Mouse (Mus musculus): ENCODE data around the gene Srf. TPM values are rescaled to one million over a fixed set of nuclear protein-coding genes. Genes with fewer than 3 reads are reported as not detected.
"Not testable (repeated sequence)": the region's sequence is repeated elsewhere in the genome, so short reads cannot be mapped to it uniquely, and the experiment has no call there.

The Srf gene
- total RNA-seq, 1 experiment from 2014 or later, result 30.5 TPM

DNA sequence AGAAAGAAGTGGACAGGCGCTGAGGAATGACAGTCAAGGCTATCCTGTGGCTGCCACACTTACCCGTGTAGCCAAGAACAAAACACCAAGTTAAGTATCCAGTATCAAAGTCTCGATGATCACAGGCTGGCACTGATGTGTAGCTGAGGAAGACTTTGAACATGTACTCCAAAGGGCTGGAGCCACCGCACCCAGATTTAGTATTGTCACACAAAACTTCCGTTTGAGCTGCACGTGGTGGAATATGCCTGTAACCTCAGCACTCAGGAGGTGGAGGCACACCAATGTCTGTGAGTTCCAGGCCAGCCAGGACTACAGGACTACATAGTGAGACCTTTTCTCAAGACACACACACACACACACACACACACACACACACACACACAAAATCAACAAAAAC is 3.2 kb upstream of the Srf start:
- ATAC-seq (ENCODE audit: extremely low read depth, insufficient number of reproducible peaks, low FRiP score, poor library complexity, severe bottlenecking), result no peak

DNA sequence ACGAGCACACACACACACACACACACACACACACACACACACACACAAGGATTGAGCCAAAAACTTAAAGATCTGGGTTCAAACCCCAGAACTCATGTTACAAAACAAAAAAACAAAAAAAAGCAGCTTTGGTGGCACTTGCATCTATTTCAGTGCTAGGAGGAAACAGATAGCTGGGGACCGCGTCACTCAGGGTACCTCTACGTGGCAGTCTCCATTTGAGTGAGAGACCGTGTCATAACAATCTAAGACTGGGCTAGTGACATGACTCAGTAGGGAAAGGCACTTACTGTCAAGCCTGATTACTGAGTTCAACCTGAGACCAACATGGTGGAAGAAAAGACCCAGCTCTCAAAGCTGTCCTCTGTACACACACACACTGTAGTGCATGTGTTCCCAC is 2.2 kb upstream of the Srf start:
- ATAC-seq (ENCODE audit: extremely low read depth, insufficient number of reproducible peaks, low FRiP score, poor library complexity, severe bottlenecking), result no peak

DNA sequence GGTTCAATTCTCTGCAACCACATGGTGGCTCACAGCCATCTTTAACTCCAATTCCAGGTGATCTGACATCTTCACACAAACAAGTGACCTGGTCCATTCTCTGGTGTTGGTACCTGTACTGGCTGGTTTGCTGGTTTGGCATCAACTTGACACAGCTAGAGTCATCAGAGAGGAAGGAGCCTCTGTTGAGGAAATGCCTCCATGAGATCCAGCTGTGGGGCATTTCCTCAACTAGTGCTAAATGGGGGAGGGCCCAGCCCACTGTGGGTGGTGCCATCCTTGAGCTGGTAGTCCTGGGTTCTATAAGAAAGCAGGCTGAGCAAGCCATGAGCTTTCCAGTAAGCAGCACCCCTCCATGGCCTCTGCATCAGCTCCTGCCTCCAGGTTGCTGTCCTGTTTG is 1.3 kb upstream of the Srf start:
- ATAC-seq (ENCODE audit: extremely low read depth, insufficient number of reproducible peaks, low FRiP score, poor library complexity, severe bottlenecking), result not testable (repeated sequence)

DNA sequence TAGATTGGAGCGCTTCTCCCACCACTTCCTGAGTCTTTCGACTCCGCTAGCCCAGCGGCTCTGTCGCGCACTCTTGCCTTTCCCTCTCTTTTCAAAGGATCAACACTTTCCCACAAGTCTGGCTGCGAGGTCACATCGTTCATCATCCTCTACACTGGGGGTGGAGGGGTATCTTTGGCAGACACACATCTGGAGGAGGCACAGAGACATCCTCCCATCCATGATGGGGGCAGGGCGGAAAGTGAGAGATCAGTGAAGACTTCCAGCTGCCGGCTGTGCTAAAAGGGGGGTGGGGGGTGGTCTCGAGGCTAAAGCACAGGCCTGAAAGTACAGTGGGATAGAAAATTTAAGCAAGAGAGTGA is 590 bp upstream of the Srf start:
- no peak for ATAC-seq (ENCODE audit: extremely low read depth, insufficient number of reproducible peaks, low FRiP score, poor library complexity, severe bottlenecking)

DNA sequence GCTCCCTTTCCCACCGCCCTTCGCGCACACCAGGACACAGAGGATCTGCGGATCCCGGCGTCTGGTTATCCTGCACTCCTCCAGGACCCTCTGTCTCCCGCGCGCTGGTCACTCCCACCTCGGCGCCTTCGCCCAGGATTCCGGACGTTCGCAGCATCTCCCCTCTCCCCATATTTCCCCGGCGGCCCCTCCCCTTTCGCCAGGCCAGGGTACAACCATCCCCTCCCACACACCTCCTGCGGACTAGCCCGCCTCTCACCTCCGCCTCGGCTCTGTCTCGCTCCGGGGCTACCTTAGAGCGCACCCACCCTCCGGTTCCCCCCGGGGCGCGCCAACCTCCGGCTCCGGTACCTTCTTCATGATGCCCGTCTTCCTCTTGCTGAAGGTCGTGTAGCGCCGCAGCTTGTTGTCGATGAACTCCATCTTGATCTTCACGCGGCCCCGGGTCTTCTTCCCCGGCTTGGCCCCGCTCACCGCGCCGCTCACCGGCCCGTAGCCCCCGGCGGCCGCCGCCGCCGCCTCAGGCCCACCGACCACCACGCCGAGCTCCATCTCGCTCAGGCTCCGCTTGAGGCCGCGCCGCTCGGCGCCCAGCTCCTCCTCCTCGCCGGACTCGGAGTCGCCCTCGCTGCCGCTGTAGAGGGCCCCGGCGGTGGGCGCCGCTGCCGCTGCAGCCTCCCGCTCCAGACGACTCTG is 850 bp downstream of the Srf start:
- no peak for ATAC-seq (ENCODE audit: extremely low read depth, insufficient number of reproducible peaks, low FRiP score, poor library complexity, severe bottlenecking)

DNA sequence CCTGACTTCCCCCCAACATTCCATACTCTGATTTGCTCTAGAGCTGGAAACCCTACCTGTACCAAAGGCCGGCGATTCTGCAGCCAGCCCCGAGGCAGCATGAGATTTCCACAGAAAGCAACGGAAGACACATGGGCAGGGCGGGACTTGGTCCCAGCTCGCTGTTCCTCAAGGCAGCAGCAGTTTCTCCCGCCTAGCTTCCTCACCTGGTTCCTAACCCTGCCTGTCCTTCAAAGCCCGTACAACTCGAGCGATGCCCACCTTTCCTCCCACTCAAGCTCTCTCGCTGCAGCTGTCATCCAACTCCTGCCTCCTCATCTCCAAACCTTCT is 1.4 kb downstream of the Srf start:
- ATAC-seq (ENCODE audit: extremely low read depth, insufficient number of reproducible peaks, low FRiP score, poor library complexity, severe bottlenecking), result no peak

DNA sequence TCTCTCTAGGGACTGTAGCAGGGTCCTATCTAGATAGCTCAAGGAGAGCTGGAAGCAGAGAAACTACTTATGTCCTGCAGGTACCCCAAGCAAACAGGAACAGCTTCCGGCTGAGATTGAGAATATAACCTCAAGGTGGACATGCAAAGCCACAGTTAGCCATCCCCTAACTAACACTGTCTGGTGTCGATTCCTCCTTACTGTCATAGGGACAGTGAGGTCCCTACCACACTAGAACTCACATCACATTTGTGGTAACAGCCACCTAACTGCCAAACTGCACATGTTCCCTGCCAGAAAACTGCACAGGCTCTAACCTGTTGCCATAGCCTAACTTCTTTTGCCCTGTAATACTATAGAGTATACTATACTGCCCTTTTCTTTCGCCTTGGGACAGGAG is 2.0 kb downstream of the Srf start:
- no peak for ATAC-seq (ENCODE audit: extremely low read depth, insufficient number of reproducible peaks, low FRiP score, poor library complexity, severe bottlenecking)

DNA sequence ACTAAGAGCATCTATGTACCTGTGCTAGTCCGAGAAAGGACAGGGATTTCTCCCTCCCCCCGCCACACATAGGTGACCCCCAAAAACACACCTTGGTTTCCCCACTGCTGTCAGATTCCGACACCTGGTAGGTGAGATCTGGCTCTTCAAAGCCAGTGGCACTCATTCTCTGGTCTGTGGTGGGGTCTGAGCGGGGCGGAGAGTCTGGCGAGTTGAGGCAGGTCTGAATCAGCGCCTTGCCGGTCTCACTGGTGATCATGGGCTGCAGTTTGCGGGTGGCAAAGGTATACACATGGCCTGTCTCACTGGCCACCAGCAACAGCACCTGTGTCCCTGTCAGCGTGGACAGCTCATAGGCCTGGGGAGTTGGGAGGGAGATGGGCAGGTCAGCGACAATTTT is 2.5 kb downstream of the Srf start:
- ATAC-seq (ENCODE audit: extremely low read depth, insufficient number of reproducible peaks, low FRiP score, poor library complexity, severe bottlenecking), result no peak

DNA sequence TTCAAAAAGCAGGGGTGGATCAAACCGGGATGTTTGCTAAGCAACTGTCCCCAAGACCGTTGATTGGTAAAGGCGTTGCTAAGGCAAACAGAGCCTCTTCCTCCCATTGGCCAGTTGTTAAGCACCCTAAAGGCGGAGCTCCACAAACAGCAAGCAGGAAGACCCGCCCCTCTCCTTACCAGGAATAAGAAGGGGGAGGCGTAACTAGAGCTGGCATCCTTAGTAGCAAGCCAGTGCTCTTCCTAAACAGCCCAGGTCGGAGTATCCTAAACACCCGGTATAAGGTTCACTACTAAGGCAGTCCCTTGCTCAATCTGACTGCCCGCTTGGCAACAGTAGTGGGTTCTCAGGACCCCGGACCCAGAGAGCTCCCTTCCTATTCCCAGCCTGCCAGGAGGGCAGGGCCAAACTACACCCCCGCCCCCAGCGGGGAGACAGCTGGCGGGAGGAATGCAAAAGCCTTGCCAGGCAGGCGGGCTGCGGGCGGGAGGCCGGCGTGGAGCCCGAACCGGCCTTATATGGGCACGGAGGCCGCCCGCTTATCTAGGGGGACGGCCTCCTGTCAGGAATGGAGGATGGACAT is 3.0 kb downstream of the Srf start:
- ATAC-seq (ENCODE audit: extremely low read depth, insufficient number of reproducible peaks, low FRiP score, poor library complexity, severe bottlenecking), result peak; percentile 15; the same call in 1 of the 2 replicates

DNA sequence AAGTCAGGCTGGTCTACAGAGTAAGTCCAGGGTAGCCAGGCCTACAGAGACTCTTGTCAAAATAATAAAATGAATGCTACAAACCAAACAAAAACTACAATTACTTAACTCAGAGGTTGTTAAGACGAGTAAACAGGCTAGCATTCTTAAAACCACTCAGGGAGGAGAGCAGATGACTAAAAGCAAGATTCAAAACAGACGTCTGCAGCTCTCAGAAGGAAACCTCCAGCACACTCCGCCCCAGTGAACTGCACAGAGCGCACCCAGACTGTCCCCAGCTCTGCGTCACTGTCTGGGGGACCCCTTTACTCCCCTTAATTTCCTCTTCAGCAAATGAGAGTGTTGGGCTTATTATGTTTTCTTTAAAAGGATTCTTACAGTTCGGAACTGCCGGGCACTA is 3.8 kb downstream of the Srf start:
- no peak for ATAC-seq (ENCODE audit: extremely low read depth, insufficient number of reproducible peaks, low FRiP score, poor library complexity, severe bottlenecking)

DNA sequence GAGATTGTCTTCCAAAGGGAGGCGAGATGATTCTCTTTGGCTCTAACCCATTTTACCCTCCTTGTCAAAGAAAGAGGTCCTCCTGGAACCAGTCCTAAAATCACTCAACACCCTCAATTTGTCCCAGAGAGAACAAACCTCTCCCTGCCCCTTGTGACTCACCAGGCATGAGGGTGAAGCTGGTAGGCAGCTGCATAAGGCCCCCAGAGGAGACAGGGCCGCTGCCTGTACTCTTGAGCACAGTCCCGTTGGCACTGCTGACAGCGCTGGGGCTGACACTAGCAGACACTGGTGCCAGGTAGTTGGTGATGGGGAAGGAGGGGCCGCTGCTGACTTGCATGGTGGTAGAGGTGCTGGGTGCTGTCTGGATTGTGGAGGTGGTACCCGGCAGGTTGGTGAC is 4.6 kb downstream of the Srf start:
- ATAC-seq (ENCODE audit: extremely low read depth, insufficient number of reproducible peaks, low FRiP score, poor library complexity, severe bottlenecking), result no peak

DNA sequence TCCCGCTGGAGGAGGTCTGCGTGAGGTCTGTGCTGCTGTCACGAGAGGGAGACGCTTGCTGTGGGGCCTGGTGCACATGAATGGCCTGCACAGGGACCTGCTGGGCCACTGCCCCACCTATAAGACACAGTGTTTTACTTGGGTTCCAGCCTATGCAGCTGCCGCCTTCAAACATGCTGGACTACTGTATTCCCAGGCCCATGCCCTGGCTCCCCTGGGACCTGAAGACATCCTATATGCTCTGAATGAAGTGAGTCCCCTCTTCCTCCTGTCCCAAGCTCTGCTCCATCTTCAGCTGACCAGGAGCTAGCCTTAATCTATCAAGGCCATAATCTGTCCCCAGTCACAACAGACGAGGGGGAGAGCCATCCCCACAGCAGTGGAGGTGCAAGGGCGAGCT is 5.1 kb downstream of the Srf start:
- no peak for ATAC-seq (ENCODE audit: extremely low read depth, insufficient number of reproducible peaks, low FRiP score, poor library complexity, severe bottlenecking)

DNA sequence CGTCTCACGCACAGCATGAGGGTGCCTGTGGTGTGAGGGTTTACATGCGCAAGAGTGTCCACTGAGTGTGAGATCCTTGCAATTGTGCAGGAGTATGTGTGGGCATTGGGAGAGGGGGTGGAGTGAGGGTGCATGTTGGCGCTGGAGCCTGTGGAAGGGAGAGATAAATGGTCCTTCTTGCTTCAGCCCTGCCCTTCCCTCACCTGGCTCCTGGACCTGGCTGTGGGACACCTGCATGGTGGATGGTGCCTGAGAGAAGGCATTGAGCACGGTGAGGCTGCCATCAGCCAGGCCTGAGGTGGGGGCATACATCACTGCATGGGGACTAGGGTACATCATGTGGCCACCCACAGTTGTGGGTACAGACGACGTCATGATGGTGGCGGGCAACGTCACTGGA is 6.3 kb downstream of the Srf start:
- ATAC-seq (ENCODE audit: extremely low read depth, insufficient number of reproducible peaks, low FRiP score, poor library complexity, severe bottlenecking), result no peak

DNA sequence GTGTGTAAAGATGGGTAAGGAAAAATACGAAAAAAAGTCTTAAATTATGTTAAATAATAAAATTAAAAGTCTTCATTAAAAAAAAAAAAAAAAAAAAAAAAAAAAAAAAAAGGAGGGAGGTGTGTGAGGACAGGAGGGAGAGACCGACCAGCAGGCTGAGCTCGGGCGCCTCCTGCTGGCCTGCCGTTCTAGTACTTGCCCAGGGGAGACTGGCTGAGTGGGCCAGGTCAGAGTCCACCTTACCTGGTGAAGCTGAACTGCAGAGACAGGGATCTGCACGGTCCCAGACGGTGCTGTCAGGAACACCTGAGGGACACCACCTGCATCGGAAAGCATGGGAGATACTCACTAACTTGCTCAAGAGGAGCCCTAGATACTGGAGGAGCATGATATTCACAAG is 6.8 kb downstream of the Srf start:
- peak; percentile 42; the same call in 1 of the 2 replicates for ATAC-seq (ENCODE audit: extremely low read depth, insufficient number of reproducible peaks, low FRiP score, poor library complexity, severe bottlenecking)

DNA sequence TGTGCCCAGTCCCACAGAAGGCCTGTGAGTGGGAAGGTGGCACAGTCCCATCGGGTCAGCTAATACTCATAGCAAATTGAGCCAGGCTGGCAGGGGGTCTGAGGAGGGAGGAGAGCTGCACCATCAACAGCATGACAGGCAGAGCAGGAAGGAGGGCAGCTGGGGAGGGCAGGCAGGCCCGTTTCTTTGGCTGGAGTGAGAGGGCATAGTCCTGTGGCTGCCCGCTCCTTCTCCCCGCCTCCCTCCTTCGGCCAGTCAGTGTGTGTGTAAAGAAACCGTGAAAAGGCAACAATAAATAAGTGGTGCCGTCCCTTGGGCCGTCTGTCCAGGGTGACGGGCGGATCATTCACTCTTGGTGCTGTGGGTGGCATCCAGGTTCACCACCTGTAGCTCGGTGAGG is 7.2 kb downstream of the Srf start:
- ATAC-seq (ENCODE audit: extremely low read depth, insufficient number of reproducible peaks, low FRiP score, poor library complexity, severe bottlenecking), result no peak

DNA sequence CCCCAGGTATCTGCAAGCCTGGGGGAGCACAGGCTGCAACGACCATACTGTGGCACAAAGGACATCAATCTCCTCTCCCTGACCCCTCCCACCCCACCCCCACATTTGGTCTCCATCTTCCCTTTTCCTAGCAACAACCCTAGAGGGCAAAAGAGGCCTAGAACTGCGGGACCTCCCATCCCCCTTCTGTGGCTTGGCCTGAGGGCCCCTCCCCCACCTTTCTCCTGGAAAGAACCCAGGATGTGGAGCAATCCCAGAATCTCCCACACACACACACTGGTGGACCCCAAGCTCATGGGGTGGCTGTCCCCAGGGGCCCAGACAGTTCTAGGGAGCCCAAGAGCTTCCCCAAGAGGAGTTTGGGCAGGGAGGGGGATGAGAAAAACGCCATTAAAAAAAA is 8.1 kb downstream of the Srf start:
- ATAC-seq (ENCODE audit: extremely low read depth, insufficient number of reproducible peaks, low FRiP score, poor library complexity, severe bottlenecking), result no peak

DNA sequence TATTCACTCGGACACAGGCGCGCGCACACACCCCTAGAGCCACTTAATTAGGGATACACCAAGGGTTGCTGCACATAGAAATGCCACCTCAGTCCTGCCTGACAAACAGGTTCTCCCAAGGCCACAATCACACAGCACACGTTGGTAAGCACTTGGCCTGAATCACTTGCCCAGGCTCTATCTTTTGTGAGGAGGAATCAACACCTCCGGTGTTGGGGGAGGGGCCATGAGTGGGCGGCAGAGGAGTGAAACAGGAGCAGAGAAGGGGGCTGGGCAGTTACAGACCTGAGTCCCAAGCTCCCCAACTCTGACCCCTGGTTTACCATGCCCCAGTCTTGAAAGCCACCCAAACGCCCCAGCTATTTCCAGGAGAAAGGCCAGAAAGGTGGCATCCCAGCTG is 9.0 kb downstream of the Srf start:
- ATAC-seq (ENCODE audit: extremely low read depth, insufficient number of reproducible peaks, low FRiP score, poor library complexity, severe bottlenecking), result no peak

DNA sequence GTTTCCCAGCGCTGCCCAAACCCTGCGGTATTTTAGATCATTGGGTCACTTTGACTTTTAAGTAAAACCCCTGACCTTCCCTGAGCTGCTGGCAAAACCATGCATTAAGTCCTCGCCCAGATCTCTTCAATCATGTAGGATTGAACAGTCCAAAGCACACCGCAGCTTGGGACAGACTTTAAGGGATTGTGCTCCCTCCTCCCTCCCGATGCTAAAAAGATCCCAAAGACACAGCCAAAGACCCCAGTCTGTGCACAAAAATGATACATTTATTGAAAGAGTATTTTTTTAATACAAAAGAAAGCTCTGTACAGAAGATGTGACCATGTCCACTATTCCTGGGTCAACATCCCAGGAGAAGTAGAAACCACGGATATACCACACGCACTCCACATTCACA is 9.4 kb downstream of the Srf start:
- ATAC-seq (ENCODE audit: extremely low read depth, insufficient number of reproducible peaks, low FRiP score, poor library complexity, severe bottlenecking), result no peak

DNA sequence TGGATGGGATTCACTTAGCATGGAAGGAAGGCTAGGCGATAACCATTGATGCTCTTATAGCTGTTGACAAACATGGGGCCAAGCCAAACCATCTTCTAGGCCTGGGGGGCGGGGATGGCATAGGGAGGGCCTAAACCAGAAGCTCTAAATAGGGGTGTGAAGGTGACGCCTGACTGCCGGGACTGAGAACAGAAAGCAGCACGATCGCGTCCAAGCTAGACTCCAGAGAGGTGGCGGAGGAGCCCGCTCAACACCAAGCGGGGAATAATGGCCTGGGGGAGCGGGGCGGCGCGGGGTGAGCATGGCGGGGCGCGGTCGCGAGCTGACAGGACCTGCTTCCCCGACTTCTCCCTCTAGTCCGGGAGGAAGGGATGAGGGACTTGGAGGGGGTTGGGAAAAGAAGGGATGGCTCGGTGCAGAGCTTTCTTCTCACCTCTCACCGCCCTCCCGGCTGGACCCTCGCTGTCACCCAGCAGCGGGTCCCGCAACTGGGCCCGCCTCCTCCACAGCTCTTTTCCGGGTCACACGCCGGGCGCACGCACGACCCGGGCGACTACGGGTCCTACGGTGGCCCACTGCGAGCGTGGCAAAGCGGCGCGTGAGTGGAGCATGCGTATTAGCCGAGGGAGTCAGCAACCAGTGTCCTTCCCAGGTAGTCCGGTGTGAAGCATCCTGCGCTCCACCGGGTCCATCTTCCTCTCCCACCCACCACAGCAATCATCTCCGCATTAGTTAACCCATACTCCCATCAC is 10.0 kb downstream of the Srf start, which contains the start of gene Cul9:
TSS of gene Cul9 (minus strand) at position 576 of the 752 bp plus-strand sequence.
- ATAC-seq (ENCODE audit: extremely low read depth, insufficient number of reproducible peaks, low FRiP score, poor library complexity, severe bottlenecking), result no peak

DNA sequence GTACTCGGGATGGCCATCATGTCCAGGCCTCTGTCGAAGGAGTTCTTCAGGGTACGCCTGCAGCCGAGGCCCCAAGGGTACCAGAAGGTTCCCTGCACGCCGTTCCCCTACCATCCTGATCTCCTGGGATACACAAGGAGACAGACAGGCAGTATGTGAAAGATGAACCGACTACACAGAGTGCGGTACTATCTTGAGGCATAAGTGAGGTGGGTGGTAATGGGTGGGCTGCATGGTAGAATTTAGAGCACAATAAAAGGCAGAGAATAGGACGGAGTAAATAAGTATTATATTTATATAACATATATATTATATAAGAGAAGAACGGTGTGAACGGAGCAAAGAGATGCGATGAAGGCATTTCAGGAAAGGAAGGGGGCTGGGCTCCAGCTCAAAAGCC is 12.3 kb downstream of the Srf start:
- no peak for ATAC-seq (ENCODE audit: extremely low read depth, insufficient number of reproducible peaks, low FRiP score, poor library complexity, severe bottlenecking)
